Mouse (Mus musculus) intestine, embryonic 14.5 days (tissue): ENCODE data around the gene Hspb1. TPM values are rescaled to one million over a fixed set of nuclear protein-coding genes. Genes with fewer than 3 reads are reported as not detected.

Experiments
- ATAC-seq: fragments of 200-750 bp; cut with Nextera tagmentation; replicated peaks from 2 replicates; pipeline ENCODE4 v1.8.0; 2017; ENCODE audit warnings: low read depth, moderate number of reproducible peaks, moderate TSS enrichment, moderate library complexity; ENCODE audit not compliant: low FRiP score, low TSS enrichment
- DNase-seq: peaks from one replicate; pipeline ENCODE4 v3.0.0-alpha.2; 2018; ENCODE audit warnings: low spot score
- H3K27ac ChIP-seq: fragments of 300-500 bp; sonication (generic); 2 replicates; pipeline ENCODE4 v1.5.1; 2014; ENCODE audit warnings: low read depth, mild to moderate bottlenecking, control low read depth
- H3K27me3 ChIP-seq: fragments of 300-500 bp; sonication (generic); replicated peaks from 2 replicates; pipeline ENCODE4 v1.6.1; 2014; ENCODE audit warnings: low read length, control low read depth; ENCODE audit not compliant: control insufficient read depth, insufficient read depth
- H3K36me3 ChIP-seq: fragments of 300-500 bp; sonication (generic); 2 replicates; pipeline ENCODE4 v1.6.1; 2014; ENCODE audit warnings: low read length, control low read depth; ENCODE audit not compliant: control insufficient read depth, insufficient read depth
- H3K4me1 ChIP-seq: fragments of 300-500 bp; sonication (generic); replicated peaks from 2 replicates; pipeline ENCODE4 v1.6.1; 2014; ENCODE audit warnings: low read length, control low read depth, mixed read lengths; ENCODE audit not compliant: control insufficient read depth, insufficient read depth
- H3K4me2 ChIP-seq: fragments of 300-500 bp; sonication (generic); 2 replicates; pipeline ENCODE4 v1.6.1; 2014; ENCODE audit warnings: low read length
- H3K4me3 ChIP-seq: fragments of 300-500 bp; sonication (generic); 2 replicates; pipeline ENCODE4 v1.5.1; 2014; ENCODE audit warnings: low read depth, low read length, control low read depth, mixed read lengths
- H3K9ac ChIP-seq: fragments of 300-500 bp; sonication (generic); 2 replicates; pipeline ENCODE4 v1.6.1; 2014; ENCODE audit warnings: mild to moderate bottlenecking, low read length
- H3K9me3 ChIP-seq: fragments of 300-500 bp; sonication (generic); 2 replicates; pipeline ENCODE4 v1.6.1; 2016; ENCODE audit warnings: low read length, control low read depth; ENCODE audit not compliant: control insufficient read depth
- WGBS: fragments of 180-500 bp; shearing (Covaris S2); extraction: QIAGEN DNeasy Blood & Tissue Kit; methylation state at CpG from one replicate; pipeline ENCODE4 v1.1.7; 2014; 5-methylcytosine and 5-hydroxymethylcytosine counted together
- polyA plus RNA-seq: library from polyadenylated mRNA; unstranded; fragments of >200 nt; fragmentation: Nextera tagmentation; extraction: Ambion mirVana; gene quantifications from 2 replicates; pipeline ENCODE4 v1.2.1, GENCODE M21; 2014

Hspb1 gene
- polyA plus RNA-seq, 1 experiment from 2014 or later = 79.9 TPM

GRCm38 (mm10) chr5:135873753-135874152, 14.0 kb upstream of the Hspb1 start:
- no peak overlapping the region for H3K27ac ChIP-seq
- peaks cover 5% of the 10 kb centered on the region; the same call in 1 of the 2 replicates for H3K4me1 ChIP-seq
- no peaks in the 10 kb centered on the region for H3K9me3 ChIP-seq
- peaks cover 45% of the 10 kb centered on the region for H3K27me3 ChIP-seq
- no peak overlapping the region for H3K9ac ChIP-seq
- no peaks in the 10 kb centered on the region for H3K36me3 ChIP-seq
- DNase-seq (no peak), ATAC-seq (no peak)
- WGBS = 57% methylated on average over 9 of the region's 9 CpGs
- H3K4me2 ChIP-seq = no peak overlapping the region
- no peak overlapping the region for H3K4me3 ChIP-seq

GRCm38 (mm10) chr5:135877180-135877579, 10.5 kb upstream of the Hspb1 start:
- H3K27me3 ChIP-seq = peaks cover 12% of the 10 kb centered on the region; the same call in 1 of the 2 replicates
- no peaks in the 10 kb centered on the region for H3K9me3 ChIP-seq
- 0 out of 2 replicates have a peak overlapping the region, but pooled peaks have one; percentile 35 for H3K4me3 ChIP-seq
- DNase-seq = peak; percentile 80
- H3K9ac ChIP-seq = no peak overlapping the region
- no peak for ATAC-seq
- no peak overlapping the region for H3K27ac ChIP-seq
- peak overlapping the region; percentile 60 for H3K4me2 ChIP-seq
- H3K36me3 ChIP-seq = no peaks in the 10 kb centered on the region
- WGBS = 19% methylated on average over 8 of the region's 8 CpGs
- H3K4me1 ChIP-seq = peaks cover 11% of the 10 kb centered on the region

- no peak overlapping the region for H3K27ac ChIP-seq
These were observed 9.9 kb upstream of the Hspb1 start for GRCm38 (mm10) chr5:135877831-135878231.

GRCm38 (mm10) chr5:135879449-135880158, 8.1 kb upstream of the Hspb1 start:
- no peak overlapping the region for H3K4me2 ChIP-seq
- no peaks in the 10 kb centered on the region for H3K36me3 ChIP-seq
- H3K27ac ChIP-seq = no peak overlapping the region
- H3K9ac ChIP-seq = no peak overlapping the region
- H3K9me3 ChIP-seq = no peaks in the 10 kb centered on the region
- 0 out of 2 replicates have a peak, but pooled peaks have one; percentile 29 for ATAC-seq
- 29% methylated on average over 13 of the region's 13 CpGs for WGBS
- no peaks in the 10 kb centered on the region for H3K27me3 ChIP-seq
- DNase-seq = no peak
- peaks cover 11% of the 10 kb centered on the region for H3K4me1 ChIP-seq
- H3K4me3 ChIP-seq = no peak overlapping the region

More at GRCm38 (mm10) chr5:135877831-135878231, 9.9 kb upstream of the Hspb1 start:
- DNase-seq = peak; percentile 75
- under 1% methylated on average over 16 of the region's 16 CpGs for WGBS
- peak; percentile 48; the same call in 1 of the 2 replicates for ATAC-seq
- Histone ChIP-seq H3K27me3 (peaks cover 9% of the 10 kb centered on the region; the same call in 1 of the 2 replicates), H3K4me3 (peak overlapping the region; percentile 35), H3K4me1 (peaks cover 11% of the 10 kb centered on the region), H3K36me3 (no peaks in the 10 kb centered on the region), H3K9me3 (no peaks in the 10 kb centered on the region), H3K4me2 (peak overlapping the region; percentile 60), H3K9ac (0 out of 2 replicates have a peak overlapping the region, but pooled peaks have one; percentile 29)

GRCm38 (mm10) chr5:135884641-135885040, 3.1 kb upstream of the Hspb1 start:
- Histone ChIP-seq H3K4me2 (no peak overlapping the region), H3K27ac (no peak overlapping the region), H3K9ac (no peak overlapping the region), H3K4me1 (peaks cover 9% of the 10 kb centered on the region), H3K9me3 (no peaks in the 10 kb centered on the region), H3K4me3 (no peak overlapping the region), H3K27me3 (peaks cover 9% of the 10 kb centered on the region; the same call in 1 of the 2 replicates), H3K36me3 (no peaks in the 10 kb centered on the region)
- no peak for DNase-seq
- ATAC-seq = no peak
- WGBS = 57% methylated on average over 6 of the region's 6 CpGs

- no peak overlapping the region for H3K27ac ChIP-seq
- DNase-seq = peak; percentile 63
- 4% methylated on average over 30 of the region's 30 CpGs for WGBS
These were observed 891 bp downstream of the Hspb1 start for GRCm38 (mm10) chr5:135888405-135889215.

GRCm38 (mm10) chr5:135890323-135890722, 2.6 kb downstream of the Hspb1 start:
- H3K27ac ChIP-seq = no peak overlapping the region

More at GRCm38 (mm10) chr5:135888405-135889215, 891 bp downstream of the Hspb1 start:
- peak overlapping the region; percentile 52 for H3K4me2 ChIP-seq
- H3K9ac ChIP-seq = peak overlapping the region; percentile 4; the same call in 1 of the 2 replicates
- 0 out of 2 replicates have a peak, but pooled peaks have one; percentile 21 for ATAC-seq
- H3K27me3 ChIP-seq = peaks cover 9% of the 10 kb centered on the region; the same call in 1 of the 2 replicates
- peaks cover 9% of the 10 kb centered on the region; the same call in 1 of the 2 replicates for H3K4me1 ChIP-seq
- H3K4me3 ChIP-seq = peak overlapping the region; percentile 30
- H3K9me3 ChIP-seq = no peaks in the 10 kb centered on the region
- no peaks in the 10 kb centered on the region for H3K36me3 ChIP-seq

GRCm38 (mm10) chr5:135890920-135891319, 3.2 kb downstream of the Hspb1 start:
- Histone ChIP-seq H3K9ac (no peak overlapping the region), H3K36me3 (no peaks in the 10 kb centered on the region), H3K9me3 (no peaks in the 10 kb centered on the region), H3K4me3 (no peak overlapping the region), H3K27ac (no peak overlapping the region), H3K27me3 (peaks cover 9% of the 10 kb centered on the region; the same call in 1 of the 2 replicates), H3K4me2 (no peak overlapping the region), H3K4me1 (peaks cover 9% of the 10 kb centered on the region; the same call in 1 of the 2 replicates)
- no peak for DNase-seq
- 54% methylated on average over 3 of the region's 3 CpGs for WGBS
- no peak for ATAC-seq

More at GRCm38 (mm10) chr5:135890323-135890722, 2.6 kb downstream of the Hspb1 start:
- Histone ChIP-seq H3K9me3 (no peaks in the 10 kb centered on the region), H3K27me3 (peaks cover 9% of the 10 kb centered on the region; the same call in 1 of the 2 replicates), H3K4me1 (peaks cover 9% of the 10 kb centered on the region; the same call in 1 of the 2 replicates), H3K4me3 (no peak overlapping the region), H3K4me2 (no peak overlapping the region), H3K36me3 (no peaks in the 10 kb centered on the region), H3K9ac (no peak overlapping the region)
- ATAC-seq = no peak
- DNase-seq = no peak
- WGBS = 53% methylated on average over 4 of the region's 4 CpGs
